Mouse (Mus musculus) forebrain, embryonic 12.5 days (tissue): ENCODE measurements around the gene Gm21887. TPM values are rescaled to one million over a fixed set of nuclear protein-coding genes. Genes with fewer than 3 reads are reported as not detected.
"Not testable (repeated sequence)": the region's sequence is repeated elsewhere in the genome, so short reads cannot be mapped to it uniquely, and the experiment has no call there.

Experiments used
- ATAC-seq: fragments of 200-750 bp; cut with Nextera tagmentation; 2 replicates; pipeline ENCODE4 v1.8.0; 2017; ENCODE audit warnings: moderate TSS enrichment; ENCODE audit not compliant: low FRiP score
- H3K27ac ChIP-seq: fragments of 300-500 bp; sonication (generic); 2 replicates; pipeline ENCODE4 v1.5.1; 2016; ENCODE audit warnings: mild to moderate bottlenecking
- H3K27me3 ChIP-seq: fragments of 300-500 bp; sonication (generic); 2 replicates; pipeline ENCODE4 v1.6.1; 2016; ENCODE audit warnings: mild to moderate bottlenecking
- H3K36me3 ChIP-seq: fragments of 300-500 bp; sonication (generic); replicated peaks from 2 replicates; pipeline ENCODE4 v1.6.1; 2016; ENCODE audit warnings: mild to moderate bottlenecking
- H3K4me1 ChIP-seq: fragments of 300-500 bp; sonication (generic); 2 replicates; pipeline ENCODE4 v1.6.1; 2016
- H3K4me2 ChIP-seq: fragments of 300-500 bp; sonication (generic); 2 replicates; pipeline ENCODE4 v1.6.1; 2016; ENCODE audit warnings: mild to moderate bottlenecking, moderate library complexity
- H3K4me3 ChIP-seq: fragments of 300-500 bp; sonication (generic); replicated peaks from 2 replicates; pipeline ENCODE4 v1.5.1; 2016; ENCODE audit warnings: mild to moderate bottlenecking
- H3K9ac ChIP-seq: fragments of 300-500 bp; sonication (generic); 2 replicates; pipeline ENCODE4 v1.6.1; 2016; ENCODE audit warnings: mild to moderate bottlenecking
- H3K9me3 ChIP-seq: fragments of 300-500 bp; sonication (generic); 2 replicates; pipeline ENCODE4 v1.6.1; 2016
- WGBS: fragments of 180-500 bp; shearing (Covaris S2); methylation state at CpG from one replicate; pipeline ENCODE4 v1.1.7; 2016; 5-methylcytosine and 5-hydroxymethylcytosine counted together
- polyA plus RNA-seq: library from polyadenylated mRNA; unstranded; fragments of >200 nt; fragmentation: Nextera tagmentation; extraction: Ambion mirVana; gene quantifications from 2 replicates; pipeline ENCODE4 v1.2.1, GENCODE M21; 2016

The Gm21887 gene
- polyA plus RNA-seq, 1 experiment from 2014 or later: 181 TPM

DNA sequence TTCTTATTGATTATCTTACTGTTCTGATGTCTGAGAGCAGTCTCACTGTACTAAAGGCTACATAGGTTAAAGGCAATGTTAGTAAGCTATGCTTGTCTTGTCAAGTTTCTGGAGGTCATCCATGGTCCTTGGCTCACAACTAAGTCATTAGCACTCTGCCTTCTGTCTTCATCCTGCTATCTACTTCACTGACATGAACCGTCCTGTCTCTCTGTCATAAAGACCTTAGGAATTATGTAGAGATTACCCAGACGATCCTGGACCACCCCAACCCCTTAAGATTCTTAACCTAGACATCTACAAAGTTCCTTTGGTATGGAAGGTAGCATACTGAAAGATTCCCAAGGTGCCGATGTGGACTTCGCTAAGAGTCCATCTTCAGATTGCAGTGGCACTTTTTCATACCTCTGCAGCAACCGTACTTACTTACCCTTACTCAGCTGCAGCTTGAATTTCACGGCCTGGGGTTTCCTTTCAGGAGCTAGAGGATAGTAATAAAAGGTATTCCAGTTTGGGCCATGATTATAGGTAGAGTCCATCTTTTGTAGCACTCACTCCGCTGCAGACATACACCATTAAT lies 31.5 kb upstream of the Gm21887 start:
- ATAC-seq, H3K27me3 ChIP-seq, H3K4me2 ChIP-seq, H3K4me3 ChIP-seq, H3K27ac ChIP-seq, H3K9ac ChIP-seq, H3K4me1 ChIP-seq: not testable (repeated sequence)
- Histone ChIP-seq H3K36me3 (peaks cover 60% of the 10 kb centered on the region), H3K9me3 (peaks cover 71% of the 10 kb centered on the region)
- WGBS: 89% methylated on average over 7 of the region's 7 CpGs

DNA sequence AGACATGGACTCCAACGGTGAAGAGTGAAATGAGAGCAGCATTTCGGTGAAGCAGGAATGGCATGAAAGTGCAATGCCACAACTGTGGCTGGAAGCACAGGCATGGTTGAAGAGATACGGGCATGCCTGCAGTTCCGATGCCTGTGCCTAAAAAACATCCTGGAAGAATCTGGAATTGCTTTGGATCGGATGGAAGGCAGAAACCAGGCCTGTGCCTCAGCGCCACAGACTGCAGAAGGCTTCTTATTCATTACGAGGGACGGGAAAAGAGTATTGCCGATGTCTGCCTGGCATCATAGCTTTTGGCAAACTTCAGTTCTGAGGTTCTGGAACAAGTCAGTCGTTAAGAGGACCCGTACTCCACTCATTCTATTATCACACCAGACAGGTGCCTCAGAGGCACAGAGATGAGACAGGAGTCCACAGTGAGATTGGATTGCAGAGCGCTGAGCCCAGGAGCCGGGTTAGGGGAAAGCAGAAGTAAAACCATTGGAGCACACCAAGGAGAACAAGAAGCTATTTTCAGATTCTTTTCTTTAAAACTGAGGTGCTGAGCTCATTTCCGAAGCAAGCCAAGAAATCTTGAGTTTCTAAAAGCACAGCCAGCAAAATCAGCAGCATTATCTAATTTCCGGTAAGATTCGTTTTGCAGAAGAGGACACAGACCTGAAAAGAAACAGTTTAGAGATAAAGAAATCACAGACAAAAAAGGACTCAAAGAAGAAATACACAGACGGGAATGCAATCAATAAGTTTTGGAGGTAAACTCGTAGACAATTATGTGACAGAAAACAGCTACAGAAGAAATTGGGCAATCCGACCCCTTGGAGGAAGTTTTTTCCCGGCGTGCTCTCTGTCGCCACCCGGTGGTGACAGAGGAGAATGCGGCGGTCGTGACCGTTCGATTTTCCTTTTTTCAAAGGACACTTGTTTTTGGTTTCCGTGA lies 30.8 kb upstream of the Gm21887 start:
- H3K4me3 ChIP-seq, H3K4me2 ChIP-seq, H3K9ac ChIP-seq, H3K27me3 ChIP-seq, H3K4me1 ChIP-seq: not testable (repeated sequence)
- ATAC-seq: 0 out of 2 replicates have a peak, but pooled peaks have one; percentile 4
- peak overlapping the region; percentile 2; the same call in 1 of the 2 replicates for H3K27ac ChIP-seq
- H3K36me3 ChIP-seq: peaks cover 63% of the 10 kb centered on the region
- H3K9me3 ChIP-seq: peaks cover 77% of the 10 kb centered on the region
- WGBS: 70% methylated on average over 29 of the region's 29 CpGs

DNA sequence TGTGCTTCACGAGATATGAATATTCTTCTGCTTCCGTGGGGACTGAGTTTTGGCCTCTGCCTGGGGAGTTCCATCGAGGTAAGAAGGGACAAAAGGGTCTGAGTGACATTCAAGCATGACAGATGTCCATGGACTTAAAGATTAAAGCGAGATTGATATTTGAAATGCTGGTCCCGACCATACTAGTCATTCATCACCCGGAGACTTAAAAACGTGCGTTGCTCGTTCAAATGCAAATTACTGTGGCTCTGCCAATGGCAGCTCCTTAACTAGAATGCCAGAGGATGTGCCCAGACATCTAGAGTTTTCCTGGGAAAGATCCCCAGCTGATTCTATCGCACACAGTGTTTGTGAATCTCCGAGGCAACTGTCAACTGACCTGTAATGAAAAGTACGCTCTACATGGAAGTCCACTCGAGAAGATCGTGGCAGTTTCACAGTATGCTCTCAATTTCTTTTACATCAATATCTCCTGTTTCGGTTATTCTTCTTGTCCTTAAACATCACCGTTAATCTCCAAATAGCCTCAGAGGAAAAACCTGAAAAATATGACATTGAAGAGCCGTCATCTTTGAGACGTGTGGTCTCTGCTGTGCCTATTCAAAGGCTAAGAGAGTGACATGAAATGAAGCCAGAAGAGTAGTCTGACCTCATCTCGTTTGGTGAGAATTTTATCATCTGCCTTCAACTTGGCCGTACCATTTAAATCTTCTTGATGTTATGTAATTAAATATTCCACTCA lies 29.8 kb upstream of the Gm21887 start:
- not testable (repeated sequence) for H3K9ac ChIP-seq, H3K27ac ChIP-seq, H3K4me3 ChIP-seq, H3K4me1 ChIP-seq, H3K27me3 ChIP-seq
- peaks cover 69% of the 10 kb centered on the region for H3K36me3 ChIP-seq
- ATAC-seq: 0 out of 2 replicates have a peak, but pooled peaks have one; percentile 7
- peaks cover 79% of the 10 kb centered on the region for H3K9me3 ChIP-seq
- 79% methylated on average over 20 of the region's 20 CpGs for WGBS
- peak overlapping the region; percentile 2; the same call in 1 of the 2 replicates for H3K4me2 ChIP-seq

DNA sequence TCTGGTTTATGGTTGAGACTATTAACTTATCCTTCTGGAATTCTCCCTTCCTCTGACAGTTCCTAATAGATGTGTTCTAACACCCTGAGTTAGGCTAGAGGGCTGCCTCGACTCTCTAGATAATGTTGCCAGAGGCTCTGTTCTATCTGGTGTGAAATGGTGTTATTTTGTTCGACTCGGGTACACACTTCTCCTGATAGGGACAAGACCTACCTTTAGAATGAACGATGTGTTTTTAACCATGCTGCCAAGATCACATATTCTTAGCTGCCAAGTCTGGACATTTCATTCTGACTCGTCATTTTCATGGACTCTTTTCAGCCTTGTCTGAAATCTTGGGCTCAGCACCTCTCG lies 29.3 kb upstream of the Gm21887 start:
- H3K9me3 ChIP-seq: peaks cover 79% of the 10 kb centered on the region
- 86% methylated on average over 6 of the region's 6 CpGs for WGBS
- H3K4me2 ChIP-seq, H3K4me1 ChIP-seq, H3K4me3 ChIP-seq, H3K27me3 ChIP-seq, H3K27ac ChIP-seq, H3K9ac ChIP-seq: not testable (repeated sequence)
- H3K36me3 ChIP-seq: peaks cover 69% of the 10 kb centered on the region
- ATAC-seq: 0 out of 2 replicates have a peak, but pooled peaks have one; percentile 2

DNA sequence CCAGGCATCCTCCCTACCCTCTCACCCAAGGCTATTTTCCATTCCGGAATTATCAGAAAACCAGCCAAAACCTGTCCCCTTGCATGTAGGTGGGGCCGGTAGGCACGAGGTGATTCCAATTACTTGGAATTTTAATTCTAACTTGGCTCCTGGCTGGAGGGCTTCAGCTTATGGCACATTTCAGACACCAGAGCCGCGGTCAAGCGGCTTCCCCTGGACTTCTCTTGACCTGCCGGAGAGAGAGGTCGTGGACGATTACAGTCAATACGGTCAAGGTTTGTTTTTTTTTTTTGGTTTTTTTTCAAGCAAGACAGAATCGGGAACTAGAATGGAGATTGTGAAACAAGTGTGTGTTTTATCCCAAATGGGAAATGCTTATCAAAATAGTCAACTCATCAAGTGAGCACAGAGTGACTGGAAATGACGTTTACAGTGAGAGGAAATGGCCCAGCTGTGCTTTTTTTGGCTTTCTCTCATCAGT lies 28.6 kb upstream of the Gm21887 start:
- 90% methylated on average over 12 of the region's 12 CpGs for WGBS
- Histone ChIP-seq H3K9ac (no peak overlapping the region), H3K4me1 (0 out of 2 replicates have a peak, but pooled peaks cover 4% of the 10 kb centered on the region), H3K9me3 (peaks cover 78% of the 10 kb centered on the region), H3K27ac (no peak overlapping the region), H3K4me3 (no peak overlapping the region), H3K4me2 (no peak overlapping the region), H3K27me3 (no peaks in the 10 kb centered on the region), H3K36me3 (peaks cover 68% of the 10 kb centered on the region)
- ATAC-seq: no peak

DNA sequence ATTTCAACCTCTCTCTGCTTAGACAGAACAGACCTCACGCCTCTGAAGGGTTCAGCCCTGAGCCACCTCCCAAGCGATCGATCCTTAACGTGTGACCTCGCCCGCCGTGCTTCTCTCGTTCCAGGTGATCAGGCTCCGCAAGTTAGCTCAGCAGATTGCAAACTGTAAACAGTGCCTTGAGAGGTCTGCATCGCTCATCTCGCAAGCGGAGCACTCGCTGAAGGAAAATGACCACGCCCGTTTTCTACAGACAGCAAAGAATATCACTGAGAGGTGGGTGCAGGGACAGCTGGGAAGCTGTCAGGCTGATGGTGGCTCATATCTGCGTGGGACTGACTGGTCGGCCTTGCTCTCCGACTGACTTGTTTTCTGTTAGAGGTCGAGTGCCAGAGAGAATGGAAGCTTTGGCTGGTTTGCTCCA lies 27.7 kb upstream of the Gm21887 start:
- 93% methylated on average over 19 of the region's 19 CpGs for WGBS
- H3K4me3 ChIP-seq, H3K4me2 ChIP-seq, H3K9ac ChIP-seq, H3K4me1 ChIP-seq, H3K27me3 ChIP-seq, ATAC-seq, H3K27ac ChIP-seq: not testable (repeated sequence)
- peaks cover 73% of the 10 kb centered on the region for H3K36me3 ChIP-seq
- peaks cover 82% of the 10 kb centered on the region for H3K9me3 ChIP-seq

DNA sequence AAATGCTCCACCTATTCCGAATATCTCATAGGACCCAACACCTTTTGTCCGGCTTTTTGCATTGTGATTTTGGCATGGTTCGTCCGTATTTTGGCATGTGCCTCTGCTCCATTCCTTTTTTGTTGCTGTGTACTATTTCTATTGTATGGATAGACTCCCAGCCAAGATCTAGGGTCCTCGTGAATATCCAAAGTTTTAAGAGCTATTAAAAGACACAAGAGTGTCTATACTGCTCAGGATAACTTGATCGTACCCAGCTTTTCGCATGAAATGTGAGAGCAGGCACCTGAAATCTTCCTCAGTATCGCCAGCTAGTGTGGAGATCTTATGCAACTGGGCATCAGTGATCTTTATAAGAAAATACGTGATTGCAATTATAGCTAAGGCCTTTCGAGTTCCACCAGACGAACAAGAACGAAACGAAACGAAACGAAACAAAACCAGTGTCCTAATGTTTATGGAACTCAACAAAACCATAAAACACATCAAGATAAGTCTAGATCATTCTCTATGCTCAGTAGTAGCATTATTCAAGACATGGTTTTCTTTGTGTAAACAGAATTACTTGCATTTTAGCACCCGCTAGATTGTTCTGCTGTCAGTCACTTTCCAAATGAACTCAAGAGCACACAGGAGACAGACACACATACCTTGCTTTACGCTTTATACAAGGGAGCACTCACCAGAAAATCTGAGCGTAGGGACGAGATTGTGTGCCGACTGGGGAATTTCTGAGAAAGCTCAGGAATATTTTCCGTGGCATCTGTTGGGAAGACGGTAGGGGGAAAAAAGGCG lies 26.7 kb upstream of the Gm21887 start:
- not testable (repeated sequence) for H3K27me3 ChIP-seq, H3K9ac ChIP-seq, H3K4me1 ChIP-seq, ATAC-seq, H3K27ac ChIP-seq, H3K4me2 ChIP-seq, H3K4me3 ChIP-seq
- peaks cover 85% of the 10 kb centered on the region for H3K9me3 ChIP-seq
- peaks cover 71% of the 10 kb centered on the region for H3K36me3 ChIP-seq
- WGBS: 91% methylated on average over 23 of the region's 23 CpGs

DNA sequence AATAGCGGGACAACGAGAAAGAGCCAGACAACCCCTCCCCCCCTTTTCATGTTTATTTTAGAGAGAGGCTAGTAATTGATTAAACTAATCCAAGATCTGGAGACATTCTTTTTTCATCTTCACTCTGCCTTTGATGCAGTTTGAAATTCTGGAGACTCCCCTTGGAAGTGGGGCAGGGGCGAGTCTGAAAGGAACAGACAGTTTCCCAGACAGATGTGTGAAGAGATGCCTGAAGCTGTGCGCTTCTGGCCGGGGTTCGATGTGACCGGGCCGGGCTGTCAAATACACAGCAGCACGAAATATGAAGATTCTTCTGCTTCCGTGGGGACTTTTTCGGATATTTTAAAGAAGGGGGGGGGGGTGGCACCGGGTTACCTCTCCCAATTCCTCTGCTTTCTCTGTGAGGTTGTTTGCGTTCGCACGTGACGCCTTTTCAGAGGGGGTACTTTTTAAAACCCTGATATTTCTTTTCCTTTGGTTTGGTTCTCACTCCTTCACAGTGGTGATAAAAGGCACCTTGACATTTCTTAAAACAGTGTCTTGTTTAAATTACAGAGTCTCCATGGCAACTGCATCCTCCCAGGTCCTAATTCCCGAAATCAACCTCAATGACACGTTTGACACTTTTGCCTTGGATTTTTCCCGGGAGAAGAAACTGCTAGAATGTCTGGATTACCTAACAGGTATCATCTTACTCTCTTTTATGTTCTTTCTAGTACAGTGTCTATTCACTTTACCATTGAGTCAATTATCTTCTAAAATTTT lies 25.9 kb upstream of the Gm21887 start:
- peaks cover 82% of the 10 kb centered on the region for H3K9me3 ChIP-seq

DNA sequence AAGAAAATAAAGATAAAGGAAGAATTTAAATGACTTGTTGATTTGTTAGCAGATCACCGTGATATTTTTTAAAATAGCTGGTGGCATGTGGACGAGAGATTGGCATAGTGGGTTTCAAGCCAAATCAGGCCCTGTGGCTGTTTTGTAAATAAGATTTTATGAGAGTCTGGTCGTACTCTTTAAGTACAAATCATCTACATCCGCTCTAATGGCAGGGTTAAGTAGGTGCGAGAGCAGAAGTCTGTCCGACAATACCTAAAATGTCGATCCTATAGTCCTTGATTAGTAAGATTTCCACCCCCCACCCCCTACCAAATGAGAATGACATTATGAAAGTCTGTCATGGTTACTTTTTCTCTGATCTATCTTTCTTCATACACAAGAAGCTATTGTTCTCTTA lies 25.1 kb upstream of the Gm21887 start:
- not testable (repeated sequence) for H3K27ac ChIP-seq, H3K27me3 ChIP-seq, H3K4me2 ChIP-seq, ATAC-seq, H3K4me1 ChIP-seq, H3K4me3 ChIP-seq, H3K9ac ChIP-seq
- peaks cover 71% of the 10 kb centered on the region for H3K36me3 ChIP-seq
- peaks cover 82% of the 10 kb centered on the region for H3K9me3 ChIP-seq
- WGBS: 90% methylated on average over 7 of the region's 7 CpGs

More for the DNA sequence above, 25.9 kb upstream of the Gm21887 start:
- 91% methylated on average over 19 of the region's 19 CpGs for WGBS
- not testable (repeated sequence) for H3K9ac ChIP-seq, H3K27ac ChIP-seq, H3K4me3 ChIP-seq, H3K27me3 ChIP-seq, ATAC-seq, H3K4me2 ChIP-seq, H3K4me1 ChIP-seq
- H3K36me3 ChIP-seq: peaks cover 67% of the 10 kb centered on the region

DNA sequence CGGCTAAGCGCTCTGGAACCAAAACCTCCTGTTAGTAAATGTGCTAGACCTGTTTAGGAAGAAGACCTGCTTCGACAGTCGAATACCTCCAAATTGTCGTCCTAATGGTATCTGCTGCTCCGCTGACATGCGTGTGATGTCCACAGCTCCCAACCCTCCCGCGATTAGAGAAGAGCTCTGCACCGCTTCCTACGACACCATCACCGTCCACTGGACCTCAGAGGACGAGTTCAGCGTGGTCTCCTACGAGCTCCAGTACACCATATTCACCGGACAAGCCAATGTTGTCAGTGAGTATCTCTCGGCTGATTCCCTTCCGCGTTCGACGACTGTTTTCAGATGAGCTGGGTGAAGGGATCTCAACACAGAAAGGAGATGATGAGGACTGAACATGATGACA lies 24.6 kb upstream of the Gm21887 start:
- 94% methylated on average over 21 of the region's 21 CpGs for WGBS
- H3K27me3 ChIP-seq, H3K27ac ChIP-seq, H3K4me3 ChIP-seq, H3K4me1 ChIP-seq, ATAC-seq, H3K4me2 ChIP-seq, H3K9ac ChIP-seq: not testable (repeated sequence)
- Histone ChIP-seq H3K36me3 (peaks cover 74% of the 10 kb centered on the region), H3K9me3 (peaks cover 81% of the 10 kb centered on the region)

DNA sequence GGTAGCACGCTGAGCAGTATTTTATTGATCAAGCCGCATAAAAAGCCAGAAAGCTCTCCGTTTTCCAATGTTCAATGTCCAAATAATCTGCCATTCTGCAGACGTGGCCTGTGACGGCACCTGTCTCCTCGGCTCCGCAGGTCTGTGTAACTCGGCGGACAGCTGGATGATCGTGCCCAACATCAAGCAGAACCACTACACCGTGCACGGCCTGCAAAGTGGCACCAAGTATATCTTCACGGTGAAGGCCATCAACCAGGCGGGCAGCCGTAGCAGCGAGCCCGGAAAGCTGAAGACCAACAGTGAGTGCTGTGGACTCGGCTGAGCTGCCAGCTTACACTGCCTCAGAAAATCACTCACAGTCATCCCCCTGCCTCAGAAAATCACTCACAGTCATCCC lies 23.7 kb upstream of the Gm21887 start:
- peaks cover 81% of the 10 kb centered on the region for H3K9me3 ChIP-seq

More for the DNA sequence above, 23.7 kb upstream of the Gm21887 start:
- ATAC-seq: peak; percentile 22; the same call in 1 of the 2 replicates
- not testable (repeated sequence) for H3K27ac ChIP-seq, H3K4me1 ChIP-seq, H3K4me3 ChIP-seq, H3K9ac ChIP-seq, H3K4me2 ChIP-seq, H3K27me3 ChIP-seq
- peaks cover 78% of the 10 kb centered on the region for H3K36me3 ChIP-seq
- WGBS: 85% methylated on average over 18 of the region's 18 CpGs
